Mouse (Mus musculus): ENCODE data around the gene Cdkn2aipnl. TPM values are rescaled to one million over a fixed set of nuclear protein-coding genes. Genes with fewer than 3 reads are reported as not detected.
A peak's percentile ranks its signal among the peaks of the same experiment; 100 is the strongest.

Gene Cdkn2aipnl
- total RNA-seq (2021) (10 to 100 TPM; 15.2 to 22.2 TPM), polyA plus RNA-seq (2012; rRNA removed) (8.5 and 9.9 TPM in 2 replicates)
- long read RNA-seq, transcript Cdkn2aipnl-201 (3 exons, 1,832 nt): major isoform, 13 of 15 reads
- long read RNA-seq, partial matches to known transcripts: 1 of 15 reads
- long read RNA-seq, other reads (novel, unspliced or antisense): 1 of 15 reads

- peak; percentile 97 for DNase-seq
Measured at GRCm38 (mm10) chr11:51967443-51968401, at the start of gene Cdkn2aipnl. Gene Cdkn2aipnl (plus strand): TSS chr11:51967661.

DNA sequence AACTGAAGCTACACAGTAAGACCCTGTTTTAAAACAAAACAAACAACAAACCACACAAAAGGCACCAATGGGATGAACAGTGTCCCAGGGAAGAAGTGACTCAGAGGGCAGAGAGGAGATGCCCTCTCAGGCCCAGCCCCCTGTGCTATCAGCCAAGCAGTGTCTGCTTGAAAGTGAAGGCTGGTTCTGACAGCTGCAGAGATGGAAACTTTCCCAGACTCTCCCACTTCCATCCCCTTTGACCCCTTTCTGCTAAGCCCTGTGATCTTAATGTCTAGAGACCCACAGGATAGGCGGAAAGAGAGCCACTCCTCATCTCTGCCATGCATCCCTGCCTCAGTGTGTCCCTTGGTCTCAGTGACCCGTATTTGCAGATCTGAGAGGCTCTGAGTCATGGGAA lies 49.5 kb upstream of the Cdkn2aipnl start:
- DNase-seq: peak; percentile 49

- DNase-seq: no peak
Measured at GRCm38 (mm10) chr11:51918576-51918975, 48.9 kb upstream of the Cdkn2aipnl start.

DNA sequence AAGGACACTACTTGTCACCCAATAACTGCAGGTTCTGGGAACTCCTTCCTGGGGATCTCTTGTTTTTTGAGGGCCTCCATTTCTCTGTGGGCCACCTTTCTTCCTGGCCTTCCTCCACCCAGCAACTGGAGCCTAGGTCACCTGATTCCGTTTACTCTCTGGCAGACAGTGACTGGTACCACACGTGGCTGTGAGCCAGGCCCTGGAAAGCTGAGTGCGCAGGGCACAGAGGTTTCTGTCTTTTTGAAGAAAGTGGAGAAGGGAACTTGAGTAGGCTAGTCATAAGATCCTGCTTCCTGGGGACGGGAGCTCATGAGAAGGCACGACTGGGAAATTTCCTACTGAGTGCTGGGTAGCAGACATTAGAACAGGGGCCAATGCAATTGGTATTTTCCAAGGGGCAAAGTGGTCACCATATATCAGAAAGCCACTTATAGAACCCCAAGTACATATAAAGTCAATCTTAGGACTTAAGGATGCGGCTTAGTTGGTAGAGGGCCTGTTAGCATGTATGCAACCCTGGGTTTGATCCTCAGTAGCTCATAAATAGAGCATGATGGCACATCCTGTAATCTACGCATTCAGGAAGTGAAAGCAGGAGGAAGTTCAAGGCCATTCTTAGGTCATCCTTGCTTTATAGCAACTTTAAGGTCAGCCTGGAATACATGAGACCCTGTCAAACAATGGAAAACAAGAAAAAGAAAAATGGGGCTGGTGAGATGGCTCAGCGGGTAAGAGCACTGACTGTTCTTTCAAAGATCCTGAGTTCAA lies 45.9 kb upstream of the Cdkn2aipnl start:
- DNase-seq: no peak

DNA sequence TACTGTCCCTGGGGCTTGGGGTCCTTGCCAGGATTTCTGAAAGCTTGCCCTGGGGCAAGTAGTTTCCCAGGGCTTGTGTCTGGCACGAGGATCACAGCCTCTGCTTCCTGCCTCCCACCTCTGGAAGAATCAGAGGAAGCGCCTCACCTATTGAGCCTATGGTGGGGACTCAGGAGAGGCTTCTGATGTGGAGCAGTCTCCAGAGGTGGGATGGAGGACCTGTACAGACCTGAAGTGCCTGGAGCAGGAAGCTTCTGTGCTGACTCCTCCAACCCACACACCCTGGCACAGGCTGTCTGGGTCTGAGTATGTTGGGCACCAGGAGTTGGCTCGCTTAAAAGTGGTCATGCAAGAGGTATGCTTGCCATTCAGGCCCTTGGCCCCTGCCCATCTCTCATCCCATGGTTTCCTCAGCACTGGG lies 45.0 kb upstream of the Cdkn2aipnl start:
- no peak for DNase-seq

GRCm38 (mm10) chr11:51925595-51925994 lies 41.9 kb upstream of the Cdkn2aipnl start:
- DNase-seq: no peak

- DNase-seq: no peak
Measured at GRCm38 (mm10) chr11:51926385-51926784, 41.1 kb upstream of the Cdkn2aipnl start.

GRCm38 (mm10) chr11:51927106-51927505 lies 40.4 kb upstream of the Cdkn2aipnl start:
- DNase-seq: no peak

- no peak for DNase-seq
Measured at GRCm38 (mm10) chr11:51931138-51931537, 36.3 kb upstream of the Cdkn2aipnl start.

GRCm38 (mm10) chr11:51931790-51932189 lies 35.7 kb upstream of the Cdkn2aipnl start:
- DNase-seq: peak; percentile 30

- no peak for DNase-seq
Measured at GRCm38 (mm10) chr11:51934230-51934629, 33.2 kb upstream of the Cdkn2aipnl start.

GRCm38 (mm10) chr11:51935636-51936434 lies 31.6 kb upstream of the Cdkn2aipnl start:
- no peak for DNase-seq

GRCm38 (mm10) chr11:51937361-51937781 lies 30.1 kb upstream of the Cdkn2aipnl start:
- DNase-seq: no peak

GRCm38 (mm10) chr11:51938817-51939589 lies 28.5 kb upstream of the Cdkn2aipnl start:
- no peak for DNase-seq

- DNase-seq: no peak
Measured at GRCm38 (mm10) chr11:51939590-51939955, 27.9 kb upstream of the Cdkn2aipnl start.

DNA sequence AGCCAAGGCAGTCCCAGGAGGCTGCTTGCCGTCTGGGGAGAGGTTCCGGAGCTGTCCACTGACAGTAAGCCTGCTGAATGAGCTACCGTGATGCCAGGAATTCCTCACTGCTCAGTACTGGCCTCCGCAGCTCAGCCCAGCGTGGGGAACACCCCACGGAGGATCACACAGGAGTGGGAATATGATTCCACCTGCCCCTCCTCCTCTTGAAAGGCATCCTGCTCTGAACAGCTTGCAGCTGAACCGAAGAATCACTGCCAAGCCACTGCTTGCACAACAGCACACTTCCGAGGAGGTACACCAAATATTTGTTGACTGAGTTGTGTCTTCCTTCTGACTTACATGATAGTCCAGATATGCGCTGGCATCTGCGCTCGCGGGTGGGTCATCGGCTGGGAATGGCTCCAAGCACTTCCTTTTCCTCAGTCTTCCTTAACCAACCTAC lies 26.9 kb upstream of the Cdkn2aipnl start:
- DNase-seq: peak; percentile 50

GRCm38 (mm10) chr11:51942602-51943499 lies 24.6 kb upstream of the Cdkn2aipnl start:
- no peak for DNase-seq

DNA sequence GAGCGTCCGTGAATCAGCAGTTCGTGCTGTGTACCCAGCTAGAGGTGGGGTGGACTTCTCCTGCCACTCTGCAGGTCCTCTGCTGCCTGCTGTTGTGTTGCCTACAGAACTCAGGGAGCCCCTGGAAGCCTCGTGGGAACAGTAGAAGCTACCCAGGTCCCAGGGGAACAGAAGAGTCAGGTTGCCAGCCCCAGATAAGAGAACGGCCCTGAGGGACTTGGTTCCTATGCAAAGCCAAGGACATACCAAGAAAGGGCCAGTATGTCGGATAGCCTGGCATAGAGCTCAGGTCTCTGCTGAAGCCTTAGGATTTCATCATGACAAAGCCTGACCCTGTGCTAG lies 24.0 kb upstream of the Cdkn2aipnl start:
- DNase-seq: no peak

- DNase-seq: no peak
Measured at GRCm38 (mm10) chr11:51944239-51944638, 23.2 kb upstream of the Cdkn2aipnl start.

DNA sequence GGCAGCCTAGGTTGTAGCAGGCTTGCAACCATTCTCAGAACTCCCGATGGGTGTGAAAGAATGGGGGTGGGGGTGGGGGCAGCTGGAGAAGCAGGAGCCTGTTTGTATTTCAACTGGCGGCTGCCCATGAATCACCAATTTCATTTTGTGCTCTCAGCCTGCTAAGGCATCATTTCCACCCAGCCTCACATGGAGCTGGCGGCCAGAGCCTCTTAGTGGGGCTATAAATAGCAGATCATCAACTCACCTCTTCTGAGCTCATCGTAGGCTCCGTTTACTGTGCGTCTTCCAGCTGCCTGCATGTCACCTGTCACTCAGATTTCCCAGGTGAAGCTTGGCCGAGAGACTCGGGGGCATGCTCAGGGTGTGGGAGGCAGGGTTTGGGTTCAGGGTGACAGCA lies 21.9 kb upstream of the Cdkn2aipnl start:
- no peak for DNase-seq
